Mouse (Mus musculus): ENCODE measurements at regions not wholly inside any gene's neighbourhood (a gene's known extent, or its start where the extent isn't known, plus 50 kb on each side); places are given as distances from the start of the nearest gene placed in this dataset.

- Histone ChIP-seq H3K9ac (replicated peaks) (no peak overlapping the region), H3K4me1 (no peaks in the 10 kb centered on the region), H3K4me2 (replicated peaks) (no peak overlapping the region), H3K27me3 (no peaks in the 10 kb centered on the region), H3K4me3 (no peak overlapping the region), H3K9me3 (no peaks in the 10 kb centered on the region), H3K36me3 (no peaks in the 10 kb centered on the region), H3K27ac (replicated peaks) (no peak overlapping the region)
- WGBS: 57% methylated on average over 2 of the region's 2 CpGs
- ATAC-seq (replicated peaks): no peak
Observed at GRCm38 (mm10) chr4:70952671-70953070, 417.9 kb upstream of the Megf9 start.

GRCm38 (mm10) chr4:70940146-70940545 is 405.4 kb upstream of the Megf9 start:
- H3K4me2 ChIP-seq (replicated peaks): no peak overlapping the region
- H3K27me3 ChIP-seq: no peaks in the 10 kb centered on the region
- H3K9ac ChIP-seq (replicated peaks): no peak overlapping the region
- no peak overlapping the region for H3K27ac ChIP-seq (replicated peaks)
- no peaks in the 10 kb centered on the region for H3K4me1 ChIP-seq
- H3K9me3 ChIP-seq: no peaks in the 10 kb centered on the region
- WGBS: 90% methylated on average over 2 of the region's 2 CpGs
- no peak overlapping the region for H3K4me3 ChIP-seq
- ATAC-seq (replicated peaks): no peak
- H3K36me3 ChIP-seq: no peaks in the 10 kb centered on the region

GRCm38 (mm10) chr4:70934140-70934539 is 399.3 kb upstream of the Megf9 start:
- ATAC-seq (replicated peaks): no peak
- Histone ChIP-seq H3K4me3 (no peak overlapping the region), H3K36me3 (no peaks in the 10 kb centered on the region)

GRCm38 (mm10) chr4:70921972-70922692 is 387.3 kb upstream of the Megf9 start:
- no peak overlapping the region for H3K9ac ChIP-seq (replicated peaks)
- WGBS: 33% methylated on average over 3 of the region's 3 CpGs
- ATAC-seq (replicated peaks): no peak
- H3K4me1 ChIP-seq: no peaks in the 10 kb centered on the region
- H3K9me3 ChIP-seq: no peaks in the 10 kb centered on the region
- H3K4me2 ChIP-seq (replicated peaks): no peak overlapping the region
- no peaks in the 10 kb centered on the region for H3K27me3 ChIP-seq
- H3K27ac ChIP-seq (replicated peaks): no peak overlapping the region
- H3K4me3 ChIP-seq: no peak overlapping the region
- H3K36me3 ChIP-seq: no peaks in the 10 kb centered on the region

More at GRCm38 (mm10) chr4:70934140-70934539, 399.3 kb upstream of the Megf9 start:
- Histone ChIP-seq H3K27ac (replicated peaks) (no peak overlapping the region), H3K4me2 (replicated peaks) (no peak overlapping the region), H3K27me3 (no peaks in the 10 kb centered on the region), H3K9me3 (no peaks in the 10 kb centered on the region), H3K9ac (replicated peaks) (no peak overlapping the region), H3K4me1 (no peaks in the 10 kb centered on the region)

GRCm38 (mm10) chr4:70914566-70914965 is 379.8 kb upstream of the Megf9 start:
- no peak overlapping the region for H3K4me3 ChIP-seq
- ATAC-seq (replicated peaks): no peak
- no peaks in the 10 kb centered on the region for H3K4me1 ChIP-seq

GRCm38 (mm10) chr4:70906771-70907749 is 372.3 kb upstream of the Megf9 start:
- H3K4me3 ChIP-seq: no peak overlapping the region
- H3K27me3 ChIP-seq: no peaks in the 10 kb centered on the region
- H3K27ac ChIP-seq (replicated peaks): no peak overlapping the region
- no peak overlapping the region for H3K9ac ChIP-seq (replicated peaks)
- no peaks in the 10 kb centered on the region for H3K4me1 ChIP-seq
- no peak overlapping the region for H3K4me2 ChIP-seq (replicated peaks)
- ATAC-seq (replicated peaks): peak; percentile 84
- no peaks in the 10 kb centered on the region for H3K9me3 ChIP-seq
- whole genome bisulfite sequencing: 58% methylated on average over 3 of the region's 3 CpGs
- H3K36me3 ChIP-seq: no peaks in the 10 kb centered on the region

More at GRCm38 (mm10) chr4:70914566-70914965, 379.8 kb upstream of the Megf9 start:
- Histone ChIP-seq H3K9ac (replicated peaks) (no peak overlapping the region), H3K36me3 (no peaks in the 10 kb centered on the region), H3K27me3 (no peaks in the 10 kb centered on the region), H3K27ac (replicated peaks) (no peak overlapping the region), H3K4me2 (replicated peaks) (no peak overlapping the region), H3K9me3 (no peaks in the 10 kb centered on the region)
